Mouse (Mus musculus): ENCODE measurements at regions not wholly inside any gene's neighbourhood (a gene's known extent, or its start where the extent isn't known, plus 50 kb on each side); places are given as distances from the start of the nearest gene placed in this dataset.

GRCm38 (mm10) chr7:133290471-133290870 lies 166.3 kb upstream of the Ctbp2 start:
- Histone ChIP-seq H3K9me3 (replicated peaks; ENCODE audit: insufficient read depth, low read length) (no peaks in the 10 kb centered on the region), H3K27ac (ENCODE audit: control insufficient read depth, low read depth, low read length) (no peak overlapping the region), H3K4me3 (ENCODE audit: control insufficient read depth in 1 of 2, insufficient read depth in 1 of 2, low read depth in 2 of 2, low read length in 2 of 2) (no peak overlapping the region), H3K4me1 (ENCODE audit: control insufficient read depth in 1 of 2, insufficient read depth in 2 of 2, low read length in 2 of 2) (no peaks in the 10 kb centered on the region), H3K27me3 (ENCODE audit: control insufficient read depth in 1 of 2, insufficient read depth in 2 of 2, low read length in 2 of 2) (no peaks in the 10 kb centered on the region), H3K79me2 (ENCODE audit: control insufficient read depth, insufficient read depth, low read length, poor library complexity) (no peaks in the 10 kb centered on the region), H3K9ac (ENCODE audit: control insufficient read depth, low read depth, low read length, poor library complexity, severe bottlenecking) (no peak overlapping the region), H3K36me3 (ENCODE audit: control insufficient read depth in 1 of 2, insufficient read depth in 2 of 2, low read length in 2 of 2) (no peaks in the 10 kb centered on the region)
- TF ChIP-seq UBTF (IDR thresholded peaks at IDR 0.05; ENCODE audit: borderline replicate concordance, insufficient read depth, low read depth, low read length) (no peak), CTCF (IDR thresholded peaks at IDR 0.05 in 2 of 3, conservative IDR thresholded peaks at IDR 0.05 in 1 of 3; ENCODE audit: control insufficient read depth in 1 of 3, insufficient read depth in 1 of 3, low read depth in 2 of 3, low read length in 3 of 3, poor library complexity in 1 of 3, severe bottlenecking in 1 of 3) (no peak)
- DNase-seq (ENCODE audit: low read depth, low spot score): no peak

- no peaks in the 10 kb centered on the region for H3K27me3 ChIP-seq (ENCODE audit: control insufficient read depth in 1 of 2, insufficient read depth in 2 of 2, low read length in 2 of 2)
- no peaks in the 10 kb centered on the region for H3K36me3 ChIP-seq (ENCODE audit: control insufficient read depth in 1 of 2, insufficient read depth in 2 of 2, low read length in 2 of 2)
- no peaks in the 10 kb centered on the region for H3K4me1 ChIP-seq (ENCODE audit: control insufficient read depth in 1 of 2, insufficient read depth in 2 of 2, low read length in 2 of 2)
- H3K4me3 ChIP-seq (ENCODE audit: control insufficient read depth in 1 of 2, insufficient read depth in 1 of 2, low read depth in 2 of 2, low read length in 2 of 2): no peak overlapping the region
- H3K27ac ChIP-seq (ENCODE audit: control insufficient read depth, low read depth, low read length): no peak overlapping the region
- DNase-seq (ENCODE audit: low read depth, low spot score): no peak
- no peaks in the 10 kb centered on the region for H3K79me2 ChIP-seq (ENCODE audit: control insufficient read depth, insufficient read depth, low read length, poor library complexity)
- TF ChIP-seq MAFK (IDR thresholded peaks at IDR 0.05; ENCODE audit: borderline replicate concordance, low read depth, low read length): no peak
- no peak for TF ChIP-seq CTCF (IDR thresholded peaks at IDR 0.05 in 2 of 3, conservative IDR thresholded peaks at IDR 0.05 in 1 of 3; ENCODE audit: control insufficient read depth in 1 of 3, insufficient read depth in 1 of 3, low read depth in 2 of 3, low read length in 3 of 3, poor library complexity in 1 of 3, severe bottlenecking in 1 of 3)
- TF ChIP-seq CHD2 (IDR thresholded peaks at IDR 0.05; ENCODE audit: low read length): no peak
- no peak for TF ChIP-seq HCFC1 (IDR thresholded peaks at IDR 0.05; ENCODE audit: low read depth, low read length)
- H3K9ac ChIP-seq (ENCODE audit: control insufficient read depth, low read depth, low read length, poor library complexity, severe bottlenecking): no peak overlapping the region
- no peaks in the 10 kb centered on the region for H3K9me3 ChIP-seq (replicated peaks; ENCODE audit: insufficient read depth, low read length)
Measured at GRCm38 (mm10) chr7:133288236-133288635, 164.1 kb upstream of the Ctbp2 start.

- Histone ChIP-seq H3K4me1 (ENCODE audit: control insufficient read depth in 1 of 2, insufficient read depth in 2 of 2, low read length in 2 of 2) (no peaks in the 10 kb centered on the region), H3K4me3 (ENCODE audit: control insufficient read depth in 1 of 2, insufficient read depth in 1 of 2, low read depth in 2 of 2, low read length in 2 of 2) (no peak overlapping the region), H3K79me2 (ENCODE audit: control insufficient read depth, insufficient read depth, low read length, poor library complexity) (no peaks in the 10 kb centered on the region), H3K9me3 (replicated peaks; ENCODE audit: insufficient read depth, low read length) (no peaks in the 10 kb centered on the region), H3K27ac (ENCODE audit: control insufficient read depth, low read depth, low read length) (no peak overlapping the region), H3K9ac (ENCODE audit: control insufficient read depth, low read depth, low read length, poor library complexity, severe bottlenecking) (no peak overlapping the region), H3K27me3 (ENCODE audit: control insufficient read depth in 1 of 2, insufficient read depth in 2 of 2, low read length in 2 of 2) (no peaks in the 10 kb centered on the region), H3K36me3 (ENCODE audit: control insufficient read depth in 1 of 2, insufficient read depth in 2 of 2, low read length in 2 of 2) (no peaks in the 10 kb centered on the region)
- DNase-seq (ENCODE audit: low read depth, low spot score): no peak
- no peak for TF ChIP-seq JUND (IDR thresholded peaks at IDR 0.05; ENCODE audit: low read depth, low read length)
- TF ChIP-seq EP300 (IDR thresholded peaks at IDR 0.05; ENCODE audit: low read depth in 1 of 2, low read length in 2 of 2): no peak
- TF ChIP-seq GABPA (IDR thresholded peaks at IDR 0.05; ENCODE audit: low read depth, low read length): no peak
- TF ChIP-seq ETS1 (IDR thresholded peaks at IDR 0.05; ENCODE audit: low read depth, low read length): no peak
- no peak for TF ChIP-seq BHLHE40 (IDR thresholded peaks at IDR 0.05; ENCODE audit: borderline replicate concordance, low read depth, low read length)
- no peak for TF ChIP-seq E2F4 (IDR thresholded peaks at IDR 0.05; ENCODE audit: borderline replicate concordance, low read depth, low read length)
- no peak for TF ChIP-seq ELF1 (IDR thresholded peaks at IDR 0.05; ENCODE audit: low read depth, low read length)
- TF ChIP-seq TBP (IDR thresholded peaks at IDR 0.05; ENCODE audit: low read depth, low read length): no peak
- TF ChIP-seq TCF12 (IDR thresholded peaks at IDR 0.05; ENCODE audit: low read depth, low read length): no peak
Measured at GRCm38 (mm10) chr7:133286836-133287235, 162.7 kb upstream of the Ctbp2 start.
